Mouse (Mus musculus) forebrain, embryonic 14.5 days (tissue): Measurements from ENCODE around the gene Lrrc20. TPM values are rescaled to one million over a fixed set of nuclear protein-coding genes. Genes with fewer than 3 reads are reported as not detected.
"Not testable (repeated sequence)": the region's sequence is repeated elsewhere in the genome, so short reads cannot be mapped to it uniquely, and the experiment has no call there.

Source experiments
- ATAC-seq: fragments of 200-750 bp; cut with Nextera tagmentation; 2 replicates; pipeline ENCODE4 v1.8.0; 2017; ENCODE audit warnings: mild to moderate bottlenecking, moderate library complexity
- DNase-seq: peaks from one replicate; pipeline ENCODE4 v3.0.0-alpha.2; 2015; ENCODE audit warnings: low spot score
- H3K27ac ChIP-seq: fragments of 300-500 bp; sonication (generic); 2 replicates; pipeline ENCODE4 v1.5.1; 2014; ENCODE audit warnings: low read depth, mild to moderate bottlenecking, control low read depth, low read length, moderate library complexity
- H3K27me3 ChIP-seq: fragments of 300-500 bp; sonication (generic); replicated peaks from 2 replicates; pipeline ENCODE4 v1.6.1; 2014; ENCODE audit warnings: low read length, control low read depth, mixed read lengths; ENCODE audit not compliant: control insufficient read depth, insufficient read depth
- H3K36me3 ChIP-seq: fragments of 300-500 bp; sonication (generic); 2 replicates; pipeline ENCODE4 v1.6.1; 2014; ENCODE audit warnings: low read length, control low read depth; ENCODE audit not compliant: control insufficient read depth, insufficient read depth
- H3K4me1 ChIP-seq: fragments of 300-500 bp; sonication (generic); 2 replicates; pipeline ENCODE4 v1.6.1; 2014; ENCODE audit warnings: antibody characterized with exemption, low read length, control low read depth; ENCODE audit not compliant: control insufficient read depth, insufficient read depth
- H3K4me2 ChIP-seq: fragments of 300-500 bp; sonication (generic); 2 replicates; pipeline ENCODE4 v1.6.1; 2014; ENCODE audit warnings: mild to moderate bottlenecking, control low read depth, low read length
- H3K4me3 ChIP-seq: fragments of 300-500 bp; sonication (generic); 2 replicates; pipeline ENCODE4 v1.5.1; 2014; ENCODE audit warnings: low read depth, low read length, control low read depth
- H3K9ac ChIP-seq: fragments of 300-500 bp; sonication (generic); 2 replicates; pipeline ENCODE4 v1.6.1; 2014; ENCODE audit warnings: mild to moderate bottlenecking, low read length, control low read depth, moderate library complexity
- H3K9me3 ChIP-seq: fragments of 300-500 bp; sonication (generic); replicated peaks from 2 replicates; pipeline ENCODE4 v1.6.1; 2016; ENCODE audit warnings: low read length, control low read depth, mixed read lengths; ENCODE audit not compliant: control insufficient read depth
- WGBS: fragments of 180-500 bp; shearing (Covaris S2); extraction: QIAGEN DNeasy Blood & Tissue Kit; methylation state at CpG from one replicate; pipeline ENCODE4 v1.1.7; 2014; 5-methylcytosine and 5-hydroxymethylcytosine counted together
- polyA plus RNA-seq: library from polyadenylated mRNA; unstranded; fragments of >200 nt; fragmentation: Nextera tagmentation; extraction: Ambion mirVana; gene quantifications from 2 replicates; pipeline ENCODE4 v1.2.1, GENCODE M21; 2014

Gene Lrrc20
- polyA plus RNA-seq, 1 experiment from 2014 or later: 21.3 TPM

DNA sequence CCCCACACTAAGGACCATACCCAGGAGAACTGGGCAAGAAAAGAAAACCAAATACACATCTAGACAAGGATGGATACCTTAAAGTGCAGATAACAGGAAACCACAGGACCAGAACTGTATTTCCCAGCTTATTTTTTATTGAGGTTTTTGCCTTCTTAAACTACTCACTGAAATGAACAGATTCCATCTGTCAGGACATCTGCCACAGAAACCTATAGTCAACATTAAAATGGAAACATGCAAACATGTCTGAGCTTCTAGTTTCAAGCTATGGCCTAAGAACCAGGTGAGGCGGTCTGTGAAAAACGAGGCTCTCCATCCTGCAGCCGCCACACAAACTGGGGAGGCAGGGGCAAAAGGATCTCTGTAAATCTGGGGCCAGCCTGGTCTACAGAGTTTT, 30.6 kb upstream of the Lrrc20 start:
- Histone ChIP-seq H3K4me1 (peaks cover 9% of the 10 kb centered on the region), H3K27me3 (no peaks in the 10 kb centered on the region)
- 74% methylated on average over 3 of the region's 3 CpGs for WGBS

GRCm38 (mm10) chr10:61447581-61448353, 27.8 kb upstream of the Lrrc20 start:
- no peaks in the 10 kb centered on the region for H3K27me3 ChIP-seq
- H3K4me2 ChIP-seq: no peak overlapping the region
- H3K9me3 ChIP-seq: no peaks in the 10 kb centered on the region
- H3K9ac ChIP-seq: peak overlapping the region; percentile 13; the same call in 1 of the 2 replicates
- DNase-seq (no peak), ATAC-seq (no peak)
- no peak overlapping the region for H3K4me3 ChIP-seq
- peaks cover 5% of the 10 kb centered on the region; the same call in 1 of the 2 replicates for H3K36me3 ChIP-seq
- H3K27ac ChIP-seq: no peak overlapping the region
- H3K4me1 ChIP-seq: peaks cover 17% of the 10 kb centered on the region
- WGBS: 80% methylated on average over 10 of the region's 10 CpGs

More for the DNA sequence above, 30.6 kb upstream of the Lrrc20 start:
- H3K9ac ChIP-seq: no peak overlapping the region; the same call in 1 of the 2 replicates
- DNase-seq (peak; percentile 58), ATAC-seq (peak; percentile 6; the same call in 1 of the 2 replicates)
- H3K27ac ChIP-seq: peak overlapping the region; percentile 9; the same call in 1 of the 2 replicates
- peaks cover 5% of the 10 kb centered on the region; the same call in 1 of the 2 replicates for H3K36me3 ChIP-seq
- H3K4me3 ChIP-seq: no peak overlapping the region
- H3K4me2 ChIP-seq: no peak overlapping the region
- no peaks in the 10 kb centered on the region for H3K9me3 ChIP-seq

DNA sequence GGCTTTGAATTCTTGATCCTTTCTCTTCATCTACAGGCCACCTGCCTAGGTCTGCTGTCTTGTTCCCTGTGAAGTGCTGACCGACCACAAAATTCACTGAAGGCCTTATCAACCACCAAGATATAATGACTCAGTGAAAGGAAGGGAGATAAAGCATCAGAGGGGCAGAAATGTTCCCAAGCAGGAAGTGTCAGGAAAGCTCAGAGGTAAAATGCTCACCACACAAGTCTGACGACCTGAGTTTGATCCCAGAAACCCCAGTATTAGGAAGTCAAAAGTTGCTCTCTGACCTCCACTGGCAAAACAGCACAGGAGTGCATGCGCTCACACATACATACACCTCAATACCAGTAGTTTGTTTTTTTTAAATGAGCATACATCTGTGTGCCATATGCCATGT, 26.8 kb upstream of the Lrrc20 start:
- Histone ChIP-seq H3K27me3 (no peaks in the 10 kb centered on the region), H3K9me3 (no peaks in the 10 kb centered on the region), H3K4me1 (peaks cover 17% of the 10 kb centered on the region), H3K4me3 (no peak overlapping the region), H3K27ac (no peak overlapping the region), H3K36me3 (peaks cover 5% of the 10 kb centered on the region; the same call in 1 of the 2 replicates), H3K9ac (no peak overlapping the region), H3K4me2 (no peak overlapping the region)
- 85% methylated on average over 3 of the region's 3 CpGs for WGBS
- no peak for ATAC-seq
- no peak for DNase-seq

- H3K9ac ChIP-seq: peak overlapping the region; percentile 93
- no peak overlapping the region; the same call in 1 of the 2 replicates for H3K27ac ChIP-seq
- WGBS: 6% methylated on average over 8 of the region's 8 CpGs
Measured at GRCm38 (mm10) chr10:61451463-61451930, 24.1 kb upstream of the Lrrc20 start.

GRCm38 (mm10) chr10:61451931-61452617, 23.5 kb upstream of the Lrrc20 start:
- peak; percentile 34 for DNase-seq
- H3K9ac ChIP-seq: peak overlapping the region; percentile 93
- under 1% methylated on average over 58 of the region's 62 CpGs for WGBS
- H3K4me1 ChIP-seq: peaks cover 10% of the 10 kb centered on the region
- peak overlapping the region; percentile 99 for H3K4me3 ChIP-seq
- H3K27ac ChIP-seq: peak overlapping the region; percentile 70
- H3K9me3 ChIP-seq: no peaks in the 10 kb centered on the region
- no peaks in the 10 kb centered on the region for H3K27me3 ChIP-seq
- ATAC-seq: peak; percentile 60
- peak overlapping the region; percentile 87 for H3K4me2 ChIP-seq
- H3K36me3 ChIP-seq: peaks cover 5% of the 10 kb centered on the region; the same call in 1 of the 2 replicates

More at GRCm38 (mm10) chr10:61451463-61451930, 24.1 kb upstream of the Lrrc20 start:
- Histone ChIP-seq H3K27me3 (no peaks in the 10 kb centered on the region), H3K4me1 (peaks cover 10% of the 10 kb centered on the region), H3K4me3 (peak overlapping the region; percentile 99), H3K4me2 (peak overlapping the region; percentile 87), H3K36me3 (peaks cover 5% of the 10 kb centered on the region; the same call in 1 of the 2 replicates), H3K9me3 (no peaks in the 10 kb centered on the region)
- DNase-seq (no peak), ATAC-seq (no peak)

GRCm38 (mm10) chr10:61452645-61453044, 23.0 kb upstream of the Lrrc20 start, which contains the start of gene Eif4ebp2:
Eif4ebp2 (minus strand) TSS chr10:61452661.
- WGBS: 1% methylated on average over 22 of the region's 36 CpGs
- Histone ChIP-seq H3K27ac (peak within 1 kb of the TSS; percentile 70), H3K4me1 (peaks cover 10% of the 10 kb centered on the region), H3K9me3 (no peaks in the 10 kb centered on the region), H3K4me3 (peak within 1 kb of the TSS; percentile 99), H3K36me3 (peaks cover 5% of the 10 kb centered on the region; the same call in 1 of the 2 replicates), H3K27me3 (no peaks in the 10 kb centered on the region), H3K4me2 (peak within 1 kb of the TSS; percentile 87), H3K9ac (peak within 1 kb of the TSS; percentile 93)
- ATAC-seq: peak; percentile 99
- peak; percentile 98 for DNase-seq

DNA sequence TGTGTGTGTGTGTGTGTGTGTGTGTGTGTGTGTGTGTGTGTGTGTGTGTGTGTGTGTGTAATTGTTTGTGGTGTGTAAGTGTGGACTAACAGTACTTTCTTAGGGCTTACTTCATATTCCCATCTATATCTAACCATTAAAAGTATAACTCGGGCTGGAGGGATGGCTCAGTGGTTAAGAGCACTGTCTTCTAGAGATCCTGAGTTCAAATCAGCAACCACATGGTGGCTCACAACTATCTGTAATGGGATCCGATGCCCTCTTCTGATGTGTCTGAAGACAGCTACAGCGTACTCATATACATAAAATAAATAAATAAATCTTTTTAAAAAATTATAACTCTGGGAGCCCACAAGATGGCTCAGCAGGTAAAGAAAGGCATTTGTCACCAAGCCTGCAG, 22.4 kb upstream of the Lrrc20 start:
- H3K27me3 ChIP-seq, H3K27ac ChIP-seq, H3K9me3 ChIP-seq, H3K36me3 ChIP-seq, H3K9ac ChIP-seq, H3K4me2 ChIP-seq, DNase-seq, H3K4me1 ChIP-seq, H3K4me3 ChIP-seq: not testable (repeated sequence)
- WGBS: 85% methylated on average over 3 of the region's 3 CpGs
- 0 out of 2 replicates have a peak, but pooled peaks have one; percentile 28 for ATAC-seq

GRCm38 (mm10) chr10:61457182-61457581, 18.4 kb upstream of the Lrrc20 start:
- ATAC-seq (no peak), DNase-seq (no peak)
- Histone ChIP-seq H3K4me2 (no peak overlapping the region), H3K9me3 (no peaks in the 10 kb centered on the region), H3K27ac (no peak overlapping the region), H3K4me3 (no peak overlapping the region), H3K36me3 (no peaks in the 10 kb centered on the region), H3K27me3 (no peaks in the 10 kb centered on the region), H3K4me1 (no peaks in the 10 kb centered on the region), H3K9ac (no peak overlapping the region)
- 72% methylated on average over 3 of the region's 3 CpGs for WGBS
